Mouse (Mus musculus): Measurements from ENCODE around the gene Rangrf.

DNA sequence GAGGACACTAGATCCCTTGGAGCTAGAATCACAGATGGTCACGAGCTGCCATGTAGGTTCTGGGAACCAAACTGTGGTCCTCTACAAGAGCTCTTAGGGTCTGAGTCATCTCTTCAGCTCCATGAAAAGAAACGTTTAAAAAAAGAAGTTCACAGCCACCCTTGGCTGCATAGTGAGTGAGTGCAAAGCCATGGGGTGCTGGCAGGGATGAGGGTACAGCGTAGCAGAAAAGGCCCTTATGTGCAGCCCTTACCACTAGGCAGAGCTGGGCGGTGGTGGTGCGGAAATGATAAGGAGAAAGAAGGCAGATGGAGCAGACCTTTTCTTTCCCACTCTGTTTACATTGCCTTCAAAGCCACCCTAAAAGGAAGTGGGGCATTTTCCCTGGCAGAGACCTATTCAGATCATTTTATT, 4.3 kb upstream of the Rangrf start:
- TF ChIP-seq CTCF (conservative IDR thresholded peaks at IDR 0.05; ENCODE audit: low read length) (no peak), POU5F1 (IDR thresholded peaks at IDR 0.05; ENCODE audit: borderline replicate concordance, low read length) (no peak)

Data from E14TG2a.4 (cell line).